Mouse (Mus musculus): Measurements from ENCODE around the gene Aph1c. TPM values are rescaled to one million over a fixed set of nuclear protein-coding genes. Genes with fewer than 3 reads are reported as not detected.
A peak's percentile ranks its signal among the peaks of the same experiment; 100 is the strongest.

Aph1c gene
- polyA plus RNA-seq, 1 experiment from 2014 or later = 3.4 TPM

GRCm38 (mm10) chr9:66864708-66865107 lies 30.2 kb upstream of the Aph1c start:
- Histone ChIP-seq H3K9ac (no peak overlapping the region), H3K9me3 (no peaks in the 10 kb centered on the region), H3K27ac (no peak overlapping the region), H3K36me3 (0 out of 2 replicates have a peak, but pooled peaks cover 3% of the 10 kb centered on the region), H3K4me1 (replicated peaks) (0 out of 2 replicates have a peak, but pooled peaks cover 2% of the 10 kb centered on the region), H3K4me3 (replicated peaks) (no peak overlapping the region), H3K4me2 (replicated peaks) (no peak overlapping the region), H3K27me3 (replicated peaks) (no peaks in the 10 kb centered on the region)
- 73% methylated on average over 3 of the region's 3 CpGs for WGBS
- ATAC-seq = no peak

DNA sequence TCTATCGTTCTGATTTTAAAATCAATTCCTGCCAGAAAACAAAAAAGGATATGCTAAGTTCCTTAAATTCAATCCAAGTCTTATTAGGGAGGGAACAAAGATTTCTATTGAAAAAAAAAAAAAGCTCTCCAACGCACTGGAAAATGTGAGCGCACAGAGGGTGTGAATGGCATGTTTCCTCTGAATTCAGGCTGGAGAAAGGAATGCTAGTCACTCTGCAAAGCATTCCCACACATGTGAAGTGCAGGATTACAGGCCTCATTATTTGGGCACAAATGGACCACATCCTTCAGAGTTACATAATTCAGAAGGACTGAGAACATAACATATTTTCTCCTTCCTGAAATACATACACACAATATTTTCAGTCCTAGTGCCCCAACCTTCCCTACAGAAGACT lies 28.9 kb upstream of the Aph1c start:
- Histone ChIP-seq H3K27ac (no peak overlapping the region), H3K4me3 (replicated peaks) (no peak overlapping the region), H3K9ac (no peak overlapping the region), H3K4me1 (replicated peaks) (0 out of 2 replicates have a peak, but pooled peaks cover 2% of the 10 kb centered on the region), H3K9me3 (no peaks in the 10 kb centered on the region), H3K27me3 (replicated peaks) (no peaks in the 10 kb centered on the region), H3K36me3 (peaks cover 7% of the 10 kb centered on the region; the same call in 1 of the 2 replicates), H3K4me2 (replicated peaks) (no peak overlapping the region)
- ATAC-seq = no peak
- 77% methylated on average over 3 of the region's 3 CpGs for WGBS

GRCm38 (mm10) chr9:66862202-66862601 lies 27.7 kb upstream of the Aph1c start:
- H3K4me3 ChIP-seq (replicated peaks) = no peak overlapping the region
- H3K4me2 ChIP-seq (replicated peaks) = no peak overlapping the region
- H3K9ac ChIP-seq = no peak overlapping the region
- ATAC-seq = no peak
- no peak overlapping the region for H3K27ac ChIP-seq
- H3K27me3 ChIP-seq (replicated peaks) = no peaks in the 10 kb centered on the region
- H3K9me3 ChIP-seq = no peaks in the 10 kb centered on the region
- 0 out of 2 replicates have a peak, but pooled peaks cover 2% of the 10 kb centered on the region for H3K4me1 ChIP-seq (replicated peaks)
- H3K36me3 ChIP-seq = peaks cover 7% of the 10 kb centered on the region; the same call in 1 of the 2 replicates
- WGBS = 90% methylated on average over 4 of the region's 4 CpGs

- 83% methylated on average over 5 of the region's 5 CpGs for WGBS
- H3K27ac ChIP-seq = no peak overlapping the region
- peaks cover 7% of the 10 kb centered on the region; the same call in 1 of the 2 replicates for H3K36me3 ChIP-seq
- ATAC-seq = no peak
- 0 out of 2 replicates have a peak, but pooled peaks cover 2% of the 10 kb centered on the region for H3K4me1 ChIP-seq (replicated peaks)
- no peak overlapping the region for H3K9ac ChIP-seq
- no peaks in the 10 kb centered on the region for H3K27me3 ChIP-seq (replicated peaks)
- H3K9me3 ChIP-seq = no peaks in the 10 kb centered on the region
- H3K4me3 ChIP-seq (replicated peaks) = no peak overlapping the region
- H3K4me2 ChIP-seq (replicated peaks) = no peak overlapping the region
Observed at GRCm38 (mm10) chr9:66861104-66861767, 26.7 kb upstream of the Aph1c start.

GRCm38 (mm10) chr9:66859523-66859922 lies 25.0 kb upstream of the Aph1c start:
- Histone ChIP-seq H3K27me3 (replicated peaks) (no peaks in the 10 kb centered on the region), H3K4me3 (replicated peaks) (no peak overlapping the region), H3K4me1 (replicated peaks) (peaks cover 6% of the 10 kb centered on the region), H3K36me3 (peaks cover 7% of the 10 kb centered on the region; the same call in 1 of the 2 replicates), H3K27ac (no peak overlapping the region), H3K4me2 (replicated peaks) (no peak overlapping the region), H3K9ac (no peak overlapping the region), H3K9me3 (no peaks in the 10 kb centered on the region)
- 92% methylated on average over 5 of the region's 5 CpGs for WGBS
- no peak for ATAC-seq

- no peak overlapping the region for H3K9ac ChIP-seq
- H3K4me3 ChIP-seq (replicated peaks) = no peak overlapping the region
- H3K4me1 ChIP-seq (replicated peaks) = peaks cover 10% of the 10 kb centered on the region
- H3K36me3 ChIP-seq = peaks cover 7% of the 10 kb centered on the region; the same call in 1 of the 2 replicates
- H3K9me3 ChIP-seq = no peaks in the 10 kb centered on the region
- 24% methylated on average over 7 of the region's 7 CpGs for WGBS
- H3K4me2 ChIP-seq (replicated peaks) = no peak overlapping the region
- no peaks in the 10 kb centered on the region for H3K27me3 ChIP-seq (replicated peaks)
- peak overlapping the region; percentile 66; the same call in 1 of the 2 replicates for H3K27ac ChIP-seq
- peak; percentile 88 for ATAC-seq
Observed at GRCm38 (mm10) chr9:66855865-66856264, 21.3 kb upstream of the Aph1c start.

GRCm38 (mm10) chr9:66852592-66852991 lies 18.1 kb upstream of the Aph1c start:
- Histone ChIP-seq H3K4me1 (replicated peaks) (peaks cover 11% of the 10 kb centered on the region), H3K9ac (no peak overlapping the region)
- 72% methylated on average over 6 of the region's 6 CpGs for WGBS

GRCm38 (mm10) chr9:66850966-66851365 lies 16.4 kb upstream of the Aph1c start:
- peak; percentile 39; the same call in 1 of the 2 replicates for ATAC-seq
- 47% methylated on average over 5 of the region's 5 CpGs for WGBS

More at GRCm38 (mm10) chr9:66852592-66852991, 18.1 kb upstream of the Aph1c start:
- Histone ChIP-seq H3K27ac (no peak overlapping the region), H3K9me3 (no peaks in the 10 kb centered on the region), H3K4me2 (replicated peaks) (no peak overlapping the region), H3K36me3 (no peaks in the 10 kb centered on the region), H3K4me3 (replicated peaks) (no peak overlapping the region), H3K27me3 (replicated peaks) (no peaks in the 10 kb centered on the region)
- no peak for ATAC-seq

DNA sequence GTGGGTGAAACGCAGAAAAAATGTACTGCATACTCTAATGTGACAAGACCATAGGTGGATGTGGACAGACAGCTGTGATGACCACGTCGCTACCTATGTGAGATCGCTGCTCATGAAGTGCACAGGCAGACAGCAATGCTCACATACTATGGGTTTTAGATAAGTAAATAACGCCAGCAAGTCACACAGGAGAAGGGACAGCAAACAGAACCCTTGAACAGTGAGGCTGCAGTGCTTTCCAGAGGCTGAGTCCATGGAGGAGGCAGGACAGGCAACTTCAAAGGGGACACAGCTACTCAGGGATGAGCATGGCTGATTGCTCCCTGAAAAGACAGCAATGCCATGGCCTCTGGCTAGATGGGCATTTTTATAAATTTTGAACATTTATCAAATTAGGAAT lies 12.3 kb upstream of the Aph1c start:
- no peaks in the 10 kb centered on the region for H3K27me3 ChIP-seq (replicated peaks)
- ATAC-seq = no peak
- no peaks in the 10 kb centered on the region for H3K9me3 ChIP-seq
- H3K9ac ChIP-seq = no peak overlapping the region
- 87% methylated on average over 5 of the region's 5 CpGs for WGBS
- no peak overlapping the region for H3K27ac ChIP-seq
- no peak overlapping the region for H3K4me3 ChIP-seq (replicated peaks)
- H3K36me3 ChIP-seq = no peaks in the 10 kb centered on the region
- H3K4me1 ChIP-seq (replicated peaks) = 0 out of 2 replicates have a peak, but pooled peaks cover 4% of the 10 kb centered on the region
- no peak overlapping the region for H3K4me2 ChIP-seq (replicated peaks)

More at GRCm38 (mm10) chr9:66850966-66851365, 16.4 kb upstream of the Aph1c start:
- Histone ChIP-seq H3K27me3 (replicated peaks) (no peaks in the 10 kb centered on the region), H3K36me3 (no peaks in the 10 kb centered on the region), H3K9me3 (no peaks in the 10 kb centered on the region), H3K4me2 (replicated peaks) (no peak overlapping the region), H3K4me1 (replicated peaks) (peaks cover 11% of the 10 kb centered on the region), H3K4me3 (replicated peaks) (no peak overlapping the region), H3K9ac (no peak overlapping the region), H3K27ac (0 out of 2 replicates have a peak overlapping the region, but pooled peaks have one; percentile 32)

DNA sequence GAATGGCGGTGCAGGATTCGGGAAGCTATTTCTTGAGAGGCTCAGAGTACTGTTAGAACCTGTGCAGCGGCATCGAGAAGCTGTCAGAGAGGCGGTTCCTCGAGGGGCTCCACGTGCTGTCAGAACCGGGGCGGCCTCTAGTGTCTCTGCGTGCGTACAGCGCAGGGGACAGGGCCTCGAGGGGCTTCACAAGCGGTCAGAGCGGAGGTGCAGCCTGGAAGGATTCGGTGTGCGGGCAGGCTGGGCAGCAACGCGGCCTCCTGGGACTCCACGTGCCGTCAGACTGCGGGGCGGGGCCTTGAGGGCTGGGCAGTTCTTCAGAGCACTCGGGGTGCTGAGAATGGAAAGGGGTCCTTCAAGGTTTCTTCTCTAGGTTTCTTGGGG lies 563 bp upstream of the Aph1c start:
- Histone ChIP-seq H3K27me3 (replicated peaks) (no peaks in the 10 kb centered on the region), H3K9me3 (no peaks in the 10 kb centered on the region), H3K36me3 (no peaks in the 10 kb centered on the region), H3K9ac (peak overlapping the region; percentile 42), H3K4me2 (replicated peaks) (peak overlapping the region; percentile 99), H3K27ac (no peak overlapping the region), H3K4me3 (replicated peaks) (peak overlapping the region; percentile 63), H3K4me1 (replicated peaks) (peaks cover 13% of the 10 kb centered on the region; the same call in 1 of the 2 replicates)
- WGBS = under 1% methylated on average over 24 of the region's 24 CpGs
- ATAC-seq = peak; percentile 76

GRCm38 (mm10) chr9:66833851-66834250 lies 675 bp downstream of the Aph1c start:
- 20% methylated on average over 7 of the region's 7 CpGs for whole genome bisulfite sequencing

DNA sequence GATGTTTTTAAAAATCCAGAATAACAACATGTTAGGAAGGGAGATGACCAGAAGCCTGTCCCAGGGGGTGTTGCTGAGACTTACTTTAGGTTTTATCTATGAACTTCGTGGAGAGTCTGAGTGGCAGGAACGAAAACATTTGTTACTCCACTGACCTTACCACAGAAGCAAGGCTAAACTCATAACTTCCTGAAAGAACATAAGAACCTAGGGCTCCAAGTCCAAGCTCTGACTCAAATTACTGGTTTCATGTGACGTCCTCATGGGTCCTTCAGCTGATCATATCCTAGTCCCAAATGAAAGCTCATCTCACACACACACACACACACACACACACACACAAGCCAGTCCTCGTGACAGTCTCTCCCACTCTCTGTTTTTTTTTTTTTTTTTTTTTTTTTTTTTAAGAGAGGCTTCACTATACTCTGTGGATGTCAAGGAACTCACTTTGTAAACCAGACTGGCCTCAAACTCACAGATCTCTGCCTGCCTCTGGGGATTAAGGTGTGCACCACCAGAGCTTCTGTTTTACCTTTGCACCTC lies 2.1 kb downstream of the Aph1c start:
- H3K4me3 ChIP-seq (replicated peaks) = no peak overlapping the region
- H3K27me3 ChIP-seq (replicated peaks) = no peaks in the 10 kb centered on the region
- ATAC-seq = no peak
- no peak overlapping the region for H3K27ac ChIP-seq
- H3K9me3 ChIP-seq = no peaks in the 10 kb centered on the region
- H3K4me1 ChIP-seq (replicated peaks) = peaks cover 13% of the 10 kb centered on the region; the same call in 1 of the 2 replicates
- H3K4me2 ChIP-seq (replicated peaks) = no peak overlapping the region
- H3K36me3 ChIP-seq = no peaks in the 10 kb centered on the region
- no peak overlapping the region for H3K9ac ChIP-seq
- WGBS = 56% methylated on average over 4 of the region's 4 CpGs

More at GRCm38 (mm10) chr9:66833851-66834250, 675 bp downstream of the Aph1c start:
- H3K9ac ChIP-seq = peak overlapping the region; percentile 53; the same call in 1 of the 2 replicates
- H3K36me3 ChIP-seq = no peaks in the 10 kb centered on the region
- no peaks in the 10 kb centered on the region for H3K27me3 ChIP-seq (replicated peaks)
- H3K9me3 ChIP-seq = no peaks in the 10 kb centered on the region
- H3K4me3 ChIP-seq (replicated peaks) = peak overlapping the region; percentile 63
- no peak overlapping the region for H3K27ac ChIP-seq
- H3K4me1 ChIP-seq (replicated peaks) = peaks cover 13% of the 10 kb centered on the region; the same call in 1 of the 2 replicates
- ATAC-seq = no peak
- peak overlapping the region; percentile 99 for H3K4me2 ChIP-seq (replicated peaks)
